Comparison of ENCODE assay signal across 13 mouse cellular contexts in the genomic region with DNA sequence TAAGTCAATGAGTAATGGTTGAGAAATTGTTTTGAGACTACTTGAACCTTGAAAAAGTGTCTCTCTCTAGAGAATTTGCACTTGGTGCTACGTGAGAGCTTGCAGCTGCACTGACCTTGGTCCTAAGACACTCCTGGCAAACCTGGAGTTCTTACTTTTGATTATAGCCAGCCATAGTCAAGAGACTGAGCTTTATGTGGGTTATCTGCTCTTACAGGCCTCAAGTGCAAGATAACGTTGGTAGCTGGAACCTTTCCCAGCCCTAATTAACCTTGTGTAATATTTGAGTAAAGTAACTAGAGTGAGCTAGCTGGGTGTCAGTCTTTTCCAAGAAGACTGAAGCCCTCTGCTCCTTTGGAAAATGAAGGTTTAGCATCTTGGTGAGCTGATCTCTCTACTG. TPM values are rescaled to one million over a fixed set of nuclear protein-coding genes. Genes with fewer than 3 reads are reported as not detected.
DNase-seq lines count a peak whose midpoint lies in the region; ATAC-seq and TF ChIP-seq lines count a peak whose summit lies in the region.
"Had no signal": no experiment of that assay in that cellular context is flagged by ENCODE, and none has a peak within 500 bp of the region (broad histone marks: within the 10 kb centered on the region; RNA-seq: fewer than 3 reads in every experiment).

No protein-coding gene starts in this region.

- no peaks in the 10 kb centered on the region for H3K4me1 ChIP-seq in intestine, embryonic 15.5 days (replicated peaks)
- peaks cover 5% of the 10 kb centered on the region; the same call in 1 of the 2 replicates for H3K4me1 ChIP-seq in lung, postnatal 0 days (ENCODE audit: insufficient read depth, low read depth, low read length)
- H3K4me1 ChIP-seq: embryonic facial prominence, embryonic 15.5 days had no signal

- peak; percentile 85 for ATAC-seq in intestine, embryonic 15.5 days
- ATAC-seq in lung, postnatal 0 days, result peak; percentile 98
- ATAC-seq: forebrain, embryonic 16.5 days had no signal

- no peak overlapping the region for H3K4me3 ChIP-seq in intestine, embryonic 15.5 days (replicated peaks)
- no peak overlapping the region for H3K4me3 ChIP-seq in lung, postnatal 0 days (ENCODE audit: low read depth, low read length)
- H3K4me3 ChIP-seq: embryonic facial prominence, embryonic 15.5 days; myocyte had no signal

- no peak overlapping the region for H3K4me2 ChIP-seq in intestine, embryonic 15.5 days (replicated peaks)
- no peak overlapping the region for H3K4me2 ChIP-seq in lung, postnatal 0 days (replicated peaks; ENCODE audit: low read depth, low read length)
- H3K4me2 ChIP-seq: embryonic facial prominence, embryonic 15.5 days had no signal

- TF ChIP-seq CTCF in lung, postnatal 0 days (IDR thresholded peaks at IDR 0.05), result no peak

- intact Hi-C loops in left cerebral cortex, postnatal 4 days (cut with DNase I), result no loop called here

- no peaks in the 10 kb centered on the region for H3K27me3 ChIP-seq in intestine, embryonic 15.5 days (replicated peaks)
- no peaks in the 10 kb centered on the region for H3K27me3 ChIP-seq in lung, postnatal 0 days (replicated peaks; ENCODE audit: insufficient read depth, low read length)
- H3K27me3 ChIP-seq: embryonic facial prominence, embryonic 15.5 days had no signal

- H3K9ac ChIP-seq in intestine, embryonic 15.5 days, result no peak overlapping the region
- no peak overlapping the region for H3K9ac ChIP-seq in lung, postnatal 0 days (replicated peaks; ENCODE audit: low read depth)
- H3K9ac ChIP-seq: embryonic facial prominence, embryonic 15.5 days had no signal

- TF ChIP-seq EP300 in lung, postnatal 0 days (IDR thresholded peaks at IDR 0.05), result peak; percentile 90

- DNase-seq in spleen, postnatal 36 days (ENCODE audit: low spot score in 2 of 2), result peak; percentile 1 to 3
- no peak for DNase-seq in spleen, postnatal 14 days (ENCODE audit: low spot score in 2 of 2)
- DNase-seq in lung, postnatal 0 days (ENCODE audit: low spot score), result peak; percentile 83
- no peak for DNase-seq in urinary bladder, postnatal 36 days (ENCODE audit: low spot score in 2 of 2)
- no peak for DNase-seq in adrenal gland, postnatal 4 days (ENCODE audit: low spot score in 2 of 2)
- DNase-seq in left cerebral cortex, postnatal 4 days, result no peak
- DNase-seq: cerebellum, postnatal 36 days; gastrocnemius, postnatal 14 days; right cerebral cortex, postnatal 4 days had no signal

- peak overlapping the region; percentile 54 for H3K27ac ChIP-seq in intestine, embryonic 15.5 days
- no peak overlapping the region for H3K27ac ChIP-seq in lung, postnatal 0 days (ENCODE audit: low read length)
- H3K27ac ChIP-seq: embryonic facial prominence, embryonic 15.5 days had no signal

- H3K9me3 ChIP-seq in intestine, embryonic 15.5 days, result no peaks in the 10 kb centered on the region
- no peaks in the 10 kb centered on the region for H3K9me3 ChIP-seq in lung, postnatal 0 days (ENCODE audit: low read length)
- H3K9me3 ChIP-seq: embryonic facial prominence, embryonic 15.5 days had no signal

- no peaks in the 10 kb centered on the region for H3K36me3 ChIP-seq in intestine, embryonic 15.5 days
- H3K36me3 ChIP-seq in lung, postnatal 0 days (ENCODE audit: insufficient read depth, low read length), result no peaks in the 10 kb centered on the region
- H3K36me3 ChIP-seq: embryonic facial prominence, embryonic 15.5 days had no signal

- WGBS in intestine, embryonic 15.5 days, result 39% methylated on average over 2 of the region's 2 CpGs
- WGBS in lung, postnatal 0 days, result 34% methylated on average over 2 of the region's 2 CpGs

RNA-seq across cellular contexts. Expression of a gene that starts 25.5 kb away (rescaled TPM):
- 41.9 and 45.2 TPM in 2 replicates for polyA plus RNA-seq in intestine, embryonic 15.5 days (2015; fragmentation: Nextera tagmentation; extraction: Ambion mirVana)
- 23.8 and 24.4 TPM in 2 replicates for polyA plus RNA-seq in lung, postnatal 0 days (2015; fragmentation: Nextera tagmentation; extraction: Ambion mirVana)
- total RNA-seq in adrenal gland, postnatal 4 days (2021), result 10 to 100 TPM; 69.6 to 70.1 TPM
- 10 to 100 TPM; 30.7 to 32.0 TPM for total RNA-seq in left cerebral cortex, postnatal 4 days (2021)

RNA-seq across cellular contexts. Expression of a gene that starts 49.1 kb away (rescaled TPM):
- 16.1 and 16.6 TPM in 2 replicates for polyA plus RNA-seq in intestine, embryonic 15.5 days (2015; fragmentation: Nextera tagmentation; extraction: Ambion mirVana)
- 12.6 and 13.4 TPM in 2 replicates for polyA plus RNA-seq in lung, postnatal 0 days (2015; fragmentation: Nextera tagmentation; extraction: Ambion mirVana)
- total RNA-seq in adrenal gland, postnatal 4 days (2021), result 10 to 100 TPM; 22.3 to 24.4 TPM
- total RNA-seq in left cerebral cortex, postnatal 4 days (2021), result 100 to 1,000 TPM; 223 to 225 TPM

Comparison
In these comparisons a context has a peak if more than half of its experiments do, and no peak if none do; other contexts are left out.
1. DNase-seq: peak in spleen, postnatal 36 days (2 of 2) and lung, postnatal 0 days (single experiment); none in spleen, postnatal 14 days (0 of 2), urinary bladder, postnatal 36 days (0 of 2), adrenal gland, postnatal 4 days (0 of 2) and left cerebral cortex, postnatal 4 days (single experiment).
2. RNA of a gene that starts 49.1 kb away (total RNA-seq): 223 to 225 TPM in left cerebral cortex, postnatal 4 days; 22.3 to 24.4 TPM in adrenal gland, postnatal 4 days; every median in the first group is over 4 times any median in the second.